Mouse (Mus musculus): ENCODE measurements around the gene Ms4a1. TPM values are rescaled to one million over a fixed set of nuclear protein-coding genes. Genes with fewer than 3 reads are reported as not detected.
"Not testable (repeated sequence)": the region's sequence is repeated elsewhere in the genome, so short reads cannot be mapped to it uniquely, and the experiment has no call there.

Ms4a1 gene
- polyA plus RNA-seq (2015; fragmentation: Nextera tagmentation; extraction: Ambion mirVana), result 0.07 and 0.11 TPM in 2 replicates

- Histone ChIP-seq H3K9ac (ENCODE audit: low read depth, low read length) (no peak within 1 kb of the TSS), H3K36me3 (ENCODE audit: control insufficient read depth, insufficient read depth) (no peaks in the 10 kb centered on the region), H3K9me3 (replicated peaks; ENCODE audit: control insufficient read depth, low read length) (no peaks in the 10 kb centered on the region), H3K4me3 (ENCODE audit: low read depth, low read length) (no peak within 1 kb of the TSS), H3K27ac (ENCODE audit: low read length) (no peak within 1 kb of the TSS), H3K4me1 (ENCODE audit: control insufficient read depth, low read depth, low read length) (no peaks in the 10 kb centered on the region), H3K27me3 (ENCODE audit: control insufficient read depth, insufficient read depth, low read depth, low read length) (no peaks in the 10 kb centered on the region), H3K4me2 (ENCODE audit: low read depth, low read length) (no peak within 1 kb of the TSS)
- WGBS (ENCODE audit: insufficient replicate concordance), result 54% methylated on average over 8 of the region's 8 CpGs
- no peak for ATAC-seq (ENCODE audit: low read depth)
Observed at GRCm38 (mm10) chr19:11266052-11266845, at the start of gene Ms4a1. Gene Ms4a1, minus strand, starts transcription at chr19:11266241.

GRCm38 (mm10) chr19:11314354-11314753 lies 48.3 kb upstream of the Ms4a1 start, which contains the start of gene Ms4a14:
Gene Ms4a14, minus strand, starts transcription at chr19:11314454.
- no peak for ATAC-seq (ENCODE audit: low read depth)
- H3K36me3 ChIP-seq (ENCODE audit: control insufficient read depth, insufficient read depth), result no peaks in the 10 kb centered on the region
- H3K27ac ChIP-seq (ENCODE audit: low read length), result no peak within 1 kb of the TSS
- no peak within 1 kb of the TSS for H3K4me3 ChIP-seq (ENCODE audit: low read depth, low read length)
- H3K27me3 ChIP-seq (ENCODE audit: control insufficient read depth, insufficient read depth, low read depth, low read length), result no peaks in the 10 kb centered on the region
- H3K4me2 ChIP-seq (ENCODE audit: low read depth, low read length), result no peak within 1 kb of the TSS
- H3K9me3 ChIP-seq (replicated peaks; ENCODE audit: control insufficient read depth, low read length), result no peaks in the 10 kb centered on the region
- H3K9ac ChIP-seq (ENCODE audit: low read depth, low read length), result no peak within 1 kb of the TSS
- H3K4me1 ChIP-seq (ENCODE audit: control insufficient read depth, low read depth, low read length), result no peaks in the 10 kb centered on the region
- 34% methylated on average over 1 of the region's 1 CpGs for WGBS (ENCODE audit: insufficient replicate concordance)

GRCm38 (mm10) chr19:11308888-11309287 lies 42.8 kb upstream of the Ms4a1 start:
- H3K9me3 ChIP-seq (replicated peaks; ENCODE audit: control insufficient read depth, low read length), result no peaks in the 10 kb centered on the region
- no peak overlapping the region for H3K4me2 ChIP-seq (ENCODE audit: low read depth, low read length)
- no peaks in the 10 kb centered on the region for H3K4me1 ChIP-seq (ENCODE audit: control insufficient read depth, low read depth, low read length)
- no peak for ATAC-seq (ENCODE audit: low read depth)
- no peaks in the 10 kb centered on the region for H3K36me3 ChIP-seq (ENCODE audit: control insufficient read depth, insufficient read depth)
- H3K27me3 ChIP-seq (ENCODE audit: control insufficient read depth, insufficient read depth, low read depth, low read length), result no peaks in the 10 kb centered on the region
- H3K4me3 ChIP-seq (ENCODE audit: low read depth, low read length), result no peak overlapping the region
- no peak overlapping the region for H3K9ac ChIP-seq (ENCODE audit: low read depth, low read length)
- H3K27ac ChIP-seq (ENCODE audit: low read length), result no peak overlapping the region

- not testable (repeated sequence) for H3K36me3 ChIP-seq (ENCODE audit: control insufficient read depth, insufficient read depth); H3K4me2 ChIP-seq (ENCODE audit: low read depth, low read length); H3K4me3 ChIP-seq (ENCODE audit: low read depth, low read length); ATAC-seq (ENCODE audit: low read depth); H3K9me3 ChIP-seq (replicated peaks; ENCODE audit: control insufficient read depth, low read length); H3K27ac ChIP-seq (ENCODE audit: low read length); H3K9ac ChIP-seq (ENCODE audit: low read depth, low read length); H3K4me1 ChIP-seq (ENCODE audit: control insufficient read depth, low read depth, low read length); H3K27me3 ChIP-seq (ENCODE audit: control insufficient read depth, insufficient read depth, low read depth, low read length)
- 34% methylated on average over 4 of the region's 4 CpGs for WGBS (ENCODE audit: insufficient replicate concordance)
Observed at GRCm38 (mm10) chr19:11299529-11299928, 33.5 kb upstream of the Ms4a1 start.

- ATAC-seq (ENCODE audit: low read depth), result no peak
- WGBS (ENCODE audit: insufficient replicate concordance), result 46% methylated on average over 2 of the region's 2 CpGs
- no peak overlapping the region for H3K4me2 ChIP-seq (ENCODE audit: low read depth, low read length)
- no peak overlapping the region for H3K9ac ChIP-seq (ENCODE audit: low read depth, low read length)
- H3K27me3 ChIP-seq (ENCODE audit: control insufficient read depth, insufficient read depth, low read depth, low read length), result no peaks in the 10 kb centered on the region
- no peaks in the 10 kb centered on the region for H3K36me3 ChIP-seq (ENCODE audit: control insufficient read depth, insufficient read depth)
- no peaks in the 10 kb centered on the region for H3K4me1 ChIP-seq (ENCODE audit: control insufficient read depth, low read depth, low read length)
- no peaks in the 10 kb centered on the region for H3K9me3 ChIP-seq (replicated peaks; ENCODE audit: control insufficient read depth, low read length)
- H3K4me3 ChIP-seq (ENCODE audit: low read depth, low read length), result no peak overlapping the region
- H3K27ac ChIP-seq (ENCODE audit: low read length), result no peak overlapping the region
Observed at GRCm38 (mm10) chr19:11298939-11299338, 32.9 kb upstream of the Ms4a1 start.

GRCm38 (mm10) chr19:11293616-11294015 lies 27.6 kb upstream of the Ms4a1 start:
- H3K9me3 ChIP-seq (replicated peaks; ENCODE audit: control insufficient read depth, low read length); ATAC-seq (ENCODE audit: low read depth); H3K27ac ChIP-seq (ENCODE audit: low read length); H3K4me3 ChIP-seq (ENCODE audit: low read depth, low read length); H3K4me1 ChIP-seq (ENCODE audit: control insufficient read depth, low read depth, low read length); H3K9ac ChIP-seq (ENCODE audit: low read depth, low read length); H3K4me2 ChIP-seq (ENCODE audit: low read depth, low read length); H3K27me3 ChIP-seq (ENCODE audit: control insufficient read depth, insufficient read depth, low read depth, low read length); H3K36me3 ChIP-seq (ENCODE audit: control insufficient read depth, insufficient read depth): not testable (repeated sequence)
- WGBS (ENCODE audit: insufficient replicate concordance), result 12% methylated on average over 3 of the region's 3 CpGs

- WGBS (ENCODE audit: insufficient replicate concordance), result 7% methylated on average over 12 of the region's 12 CpGs
- H3K27ac ChIP-seq (ENCODE audit: low read length), result no peak overlapping the region
- H3K4me2 ChIP-seq (ENCODE audit: low read depth, low read length), result peak overlapping the region; percentile 47
- no peak for ATAC-seq (ENCODE audit: low read depth)
- H3K27me3 ChIP-seq (ENCODE audit: control insufficient read depth, insufficient read depth, low read depth, low read length), result no peaks in the 10 kb centered on the region
- H3K4me3 ChIP-seq (ENCODE audit: low read depth, low read length), result peak overlapping the region; percentile 39
- H3K9ac ChIP-seq (ENCODE audit: low read depth, low read length), result no peak overlapping the region
- no peaks in the 10 kb centered on the region for H3K4me1 ChIP-seq (ENCODE audit: control insufficient read depth, low read depth, low read length)
- no peaks in the 10 kb centered on the region for H3K36me3 ChIP-seq (ENCODE audit: control insufficient read depth, insufficient read depth)
- H3K9me3 ChIP-seq (replicated peaks; ENCODE audit: control insufficient read depth, low read length), result no peaks in the 10 kb centered on the region
Observed at GRCm38 (mm10) chr19:11292990-11293389, 26.9 kb upstream of the Ms4a1 start.

GRCm38 (mm10) chr19:11283773-11284172 lies 17.7 kb upstream of the Ms4a1 start, which contains the start of gene Ms4a5:
Gene Ms4a5, minus strand, starts transcription at chr19:11283873.
- ATAC-seq (ENCODE audit: low read depth), result no peak
- Histone ChIP-seq H3K4me3 (ENCODE audit: low read depth, low read length) (no peak within 1 kb of the TSS), H3K27ac (ENCODE audit: low read length) (no peak within 1 kb of the TSS), H3K36me3 (ENCODE audit: control insufficient read depth, insufficient read depth) (no peaks in the 10 kb centered on the region), H3K4me1 (ENCODE audit: control insufficient read depth, low read depth, low read length) (no peaks in the 10 kb centered on the region), H3K9me3 (replicated peaks; ENCODE audit: control insufficient read depth, low read length) (no peaks in the 10 kb centered on the region), H3K9ac (ENCODE audit: low read depth, low read length) (no peak within 1 kb of the TSS), H3K27me3 (ENCODE audit: control insufficient read depth, insufficient read depth, low read depth, low read length) (no peaks in the 10 kb centered on the region), H3K4me2 (ENCODE audit: low read depth, low read length) (no peak within 1 kb of the TSS)
- 64% methylated on average over 2 of the region's 2 CpGs for WGBS (ENCODE audit: insufficient replicate concordance)

- H3K36me3 ChIP-seq (ENCODE audit: control insufficient read depth, insufficient read depth), result no peaks in the 10 kb centered on the region
- ATAC-seq (ENCODE audit: low read depth), result no peak
- H3K27ac ChIP-seq (ENCODE audit: low read length), result no peak overlapping the region
- H3K4me1 ChIP-seq (ENCODE audit: control insufficient read depth, low read depth, low read length), result no peaks in the 10 kb centered on the region
- no peak overlapping the region for H3K4me2 ChIP-seq (ENCODE audit: low read depth, low read length)
- H3K9me3 ChIP-seq (replicated peaks; ENCODE audit: control insufficient read depth, low read length), result no peaks in the 10 kb centered on the region
- WGBS (ENCODE audit: insufficient replicate concordance), result 69% methylated on average over 3 of the region's 3 CpGs
- no peaks in the 10 kb centered on the region for H3K27me3 ChIP-seq (ENCODE audit: control insufficient read depth, insufficient read depth, low read depth, low read length)
- H3K9ac ChIP-seq (ENCODE audit: low read depth, low read length), result no peak overlapping the region
- H3K4me3 ChIP-seq (ENCODE audit: low read depth, low read length), result no peak overlapping the region
Observed at GRCm38 (mm10) chr19:11280223-11280622, 14.2 kb upstream of the Ms4a1 start.

Measured in liver, embryonic 16.5 days (tissue).